Mouse (Mus musculus) lung, adult 2 months (tissue): ENCODE measurements around the gene Hmgb3.

ENCODE experiments used
- CTCF ChIP-seq: fragments of 200-500 bp; IDR thresholded peaks from 2 replicates; pipeline ENCODE4 v1.5.1; 2011; ENCODE audit warnings: mild to moderate bottlenecking, low read length, control low read depth; ENCODE audit not compliant: insufficient read depth
- POLR2A ChIP-seq: fragments of 200-500 bp; IDR thresholded peaks from 2 replicates; pipeline ENCODE4 v1.6.1; 2011; ENCODE audit warnings: low read depth, mild to moderate bottlenecking, control low read depth, low read length, borderline replicate concordance; ENCODE audit errors: extremely low read depth

DNA sequence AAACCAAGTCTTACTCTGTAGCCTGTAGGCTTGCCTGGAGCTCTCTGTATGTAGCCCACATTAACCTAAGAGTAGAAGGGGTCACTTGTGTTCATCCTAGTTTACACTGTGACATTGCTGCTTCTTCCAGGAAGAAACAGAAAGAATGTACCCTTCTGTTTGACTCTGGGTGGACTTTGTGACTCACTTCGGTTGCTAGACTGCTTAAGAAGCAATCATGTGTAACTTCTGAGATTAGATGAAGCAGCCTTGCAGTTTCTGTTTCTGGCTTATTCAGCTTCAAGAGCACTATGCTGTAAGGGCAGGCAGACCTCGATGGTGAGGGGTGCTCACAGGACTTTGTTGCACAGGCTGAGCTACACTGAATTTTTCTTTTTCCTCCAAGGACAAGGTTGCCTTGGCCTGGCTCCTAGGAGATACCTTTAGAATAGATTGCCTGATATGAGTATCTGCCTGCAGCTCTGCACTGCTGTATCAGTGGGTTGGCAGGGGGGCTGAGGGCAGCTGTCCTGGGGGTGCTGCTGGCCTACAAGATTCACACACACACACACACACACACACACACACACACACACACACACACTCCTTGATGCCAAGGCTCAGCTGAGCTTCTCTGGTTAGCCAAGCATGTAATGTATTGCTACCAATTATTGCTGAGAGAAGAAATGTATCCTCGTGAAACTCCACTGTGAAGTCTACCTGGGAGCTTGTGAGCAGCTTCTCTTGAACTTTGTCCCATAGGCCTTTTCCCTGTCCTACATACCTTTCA, 17.6 kb downstream of the Hmgb3 start:
- TF ChIP-seq CTCF: no peak
- no peak for TF ChIP-seq POLR2A
